Mouse (Mus musculus): ENCODE data around the gene Cryaa. TPM values are rescaled to one million over a fixed set of nuclear protein-coding genes. Genes with fewer than 3 reads are reported as not detected.

Gene Cryaa
- polyA plus RNA-seq (2011; ENCODE audit: insufficient read depth, insufficient read length, low replicate concordance, missing spikeins): not detected in 2 replicates

DNA sequence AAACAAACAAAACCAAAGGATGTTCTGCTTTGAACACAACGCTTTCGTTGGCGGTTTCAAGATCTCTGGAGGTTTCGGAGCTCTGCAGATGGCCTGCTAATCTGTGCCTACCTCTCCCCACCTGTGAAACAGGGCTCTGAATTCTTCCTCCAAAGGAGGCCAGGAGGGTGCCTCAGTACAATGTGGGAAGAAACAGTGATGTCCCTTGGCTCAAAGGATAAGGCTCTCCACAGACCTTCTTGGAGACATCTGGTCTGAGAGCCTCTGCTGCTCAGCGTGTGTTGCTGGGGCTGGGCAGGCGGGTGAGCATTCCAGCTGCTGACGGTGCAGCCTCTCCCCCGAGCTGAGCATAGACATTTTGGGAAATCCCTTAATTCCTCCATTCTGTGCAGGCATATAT, at the start of gene Cryaa:
TSS of gene Cryaa (plus strand) at position 301 of the 400 bp plus-strand sequence.
- TF ChIP-seq POLR2A (IDR thresholded peaks at IDR 0.05; ENCODE audit: borderline replicate concordance, control insufficient read depth, low read depth, low read length): no peak
- 74% methylated on average over 8 of the region's 8 CpGs for WGBS
- no peak within 1 kb of the TSS for H3K27ac ChIP-seq (ENCODE audit: control insufficient read depth, insufficient read depth, low read depth, low read length, poor library complexity)
- no peak within 1 kb of the TSS for H3K4me3 ChIP-seq (replicated peaks; ENCODE audit: control insufficient read depth, low read depth, low read length)
- H3K4me1 ChIP-seq (ENCODE audit: control insufficient read depth, insufficient read depth, low read length): no peaks in the 10 kb centered on the region

DNA sequence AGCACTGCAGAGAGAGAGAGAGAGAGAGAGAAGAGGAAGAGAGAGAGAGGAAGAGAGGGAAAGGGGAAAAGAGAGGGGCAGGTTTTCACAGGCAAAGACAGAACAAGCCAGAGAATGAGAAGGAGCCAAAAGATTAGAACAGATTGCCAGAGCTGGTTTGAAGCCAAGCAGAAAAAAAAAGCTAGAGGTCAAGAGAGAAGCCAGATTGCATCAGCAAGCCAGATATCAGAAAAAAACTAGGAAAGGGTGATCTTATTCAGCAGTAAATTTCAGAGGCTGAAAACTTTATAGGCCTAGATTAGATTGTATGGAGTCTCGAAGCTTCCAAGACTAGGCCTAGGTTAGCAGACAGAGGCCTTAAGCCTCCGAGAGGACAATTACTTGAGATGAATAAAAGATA, 49.6 kb upstream of the Cryaa start:
- Histone ChIP-seq H3K4me1 (ENCODE audit: control insufficient read depth, insufficient read depth, low read length) (no peaks in the 10 kb centered on the region; the same call in 1 of the 2 replicates), H3K4me3 (replicated peaks; ENCODE audit: control insufficient read depth, low read depth, low read length) (no peak overlapping the region), H3K27ac (ENCODE audit: control insufficient read depth, insufficient read depth, low read depth, low read length, poor library complexity) (no peak overlapping the region)
- TF ChIP-seq POLR2A (IDR thresholded peaks at IDR 0.05; ENCODE audit: borderline replicate concordance, control insufficient read depth, low read depth, low read length): no peak
- TF ChIP-seq CTCF (IDR thresholded peaks at IDR 0.05; ENCODE audit: control insufficient read depth, insufficient read depth, low read length): no peak
- 77% methylated on average over 2 of the region's 2 CpGs for WGBS

DNA sequence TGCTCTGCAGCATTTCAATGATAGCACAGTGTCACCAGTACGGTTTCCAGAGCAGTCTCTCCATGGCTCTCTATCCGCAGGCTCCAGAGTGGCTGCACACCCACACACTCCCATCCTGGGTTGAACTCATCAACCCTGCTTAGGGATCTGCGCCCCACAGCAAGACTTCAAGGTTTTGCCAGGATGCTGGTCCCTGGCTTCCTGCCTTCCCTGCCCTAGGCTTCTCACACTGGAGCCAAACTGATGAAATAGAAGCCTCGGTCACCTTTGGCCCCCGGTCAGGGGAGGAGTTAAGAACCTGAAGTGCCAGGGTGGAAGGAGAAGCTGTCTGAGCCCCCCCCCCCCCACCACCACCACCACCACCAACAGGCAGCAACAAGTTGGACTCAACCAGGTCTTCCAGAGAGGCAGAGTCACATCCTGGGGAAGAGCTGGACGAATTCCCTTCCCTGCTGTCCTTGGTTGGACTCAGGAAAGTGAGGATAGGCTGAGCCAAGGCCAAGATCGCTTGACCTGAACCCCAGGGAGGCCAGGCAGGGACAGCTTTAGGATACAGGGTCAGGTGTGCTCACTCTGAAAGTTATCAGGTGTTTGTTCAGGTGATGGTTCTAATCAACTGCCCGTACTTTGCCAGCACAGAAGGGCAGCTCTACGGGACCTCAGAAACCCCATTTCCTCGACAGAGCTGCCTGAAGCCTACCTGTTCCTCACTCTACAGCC, 46.4 kb upstream of the Cryaa start:
- Histone ChIP-seq H3K4me3 (replicated peaks; ENCODE audit: control insufficient read depth, low read depth, low read length) (no peak overlapping the region), H3K4me1 (ENCODE audit: control insufficient read depth, insufficient read depth, low read length) (no peaks in the 10 kb centered on the region; the same call in 1 of the 2 replicates), H3K27ac (ENCODE audit: control insufficient read depth, insufficient read depth, low read depth, low read length, poor library complexity) (no peak overlapping the region)
- no peak for TF ChIP-seq POLR2A (IDR thresholded peaks at IDR 0.05; ENCODE audit: borderline replicate concordance, control insufficient read depth, low read depth, low read length)
- TF ChIP-seq CTCF (IDR thresholded peaks at IDR 0.05; ENCODE audit: control insufficient read depth, insufficient read depth, low read length): no peak
- 75% methylated on average over 10 of the region's 10 CpGs for WGBS

GRCm38 (mm10) chr17:31633007-31633406, 44.6 kb upstream of the Cryaa start:
- WGBS: 87% methylated on average over 6 of the region's 6 CpGs
- H3K27ac ChIP-seq (ENCODE audit: control insufficient read depth, insufficient read depth, low read depth, low read length, poor library complexity): no peak overlapping the region
- peaks cover 2% of the 10 kb centered on the region for H3K4me1 ChIP-seq (ENCODE audit: control insufficient read depth, insufficient read depth, low read length)
- no peak for TF ChIP-seq POLR2A (IDR thresholded peaks at IDR 0.05; ENCODE audit: borderline replicate concordance, control insufficient read depth, low read depth, low read length)
- TF ChIP-seq CTCF (IDR thresholded peaks at IDR 0.05; ENCODE audit: control insufficient read depth, insufficient read depth, low read length): no peak
- H3K4me3 ChIP-seq (replicated peaks; ENCODE audit: control insufficient read depth, low read depth, low read length): no peak overlapping the region

GRCm38 (mm10) chr17:31634896-31635295, 42.7 kb upstream of the Cryaa start:
- Histone ChIP-seq H3K4me3 (replicated peaks; ENCODE audit: control insufficient read depth, low read depth, low read length) (no peak overlapping the region), H3K27ac (ENCODE audit: control insufficient read depth, insufficient read depth, low read depth, low read length, poor library complexity) (no peak overlapping the region), H3K4me1 (ENCODE audit: control insufficient read depth, insufficient read depth, low read length) (peaks cover 2% of the 10 kb centered on the region)
- TF ChIP-seq CTCF (IDR thresholded peaks at IDR 0.05; ENCODE audit: control insufficient read depth, insufficient read depth, low read length): no peak
- TF ChIP-seq POLR2A (IDR thresholded peaks at IDR 0.05; ENCODE audit: borderline replicate concordance, control insufficient read depth, low read depth, low read length): no peak
- 65% methylated on average over 5 of the region's 5 CpGs for WGBS

GRCm38 (mm10) chr17:31635781-31636180, 41.8 kb upstream of the Cryaa start:
- TF ChIP-seq POLR2A (IDR thresholded peaks at IDR 0.05; ENCODE audit: borderline replicate concordance, control insufficient read depth, low read depth, low read length): no peak
- TF ChIP-seq CTCF (IDR thresholded peaks at IDR 0.05; ENCODE audit: control insufficient read depth, insufficient read depth, low read length): no peak
- no peak overlapping the region for H3K4me3 ChIP-seq (replicated peaks; ENCODE audit: control insufficient read depth, low read depth, low read length)
- peaks cover 2% of the 10 kb centered on the region for H3K4me1 ChIP-seq (ENCODE audit: control insufficient read depth, insufficient read depth, low read length)
- H3K27ac ChIP-seq (ENCODE audit: control insufficient read depth, insufficient read depth, low read depth, low read length, poor library complexity): no peak overlapping the region
- 78% methylated on average over 11 of the region's 11 CpGs for WGBS

DNA sequence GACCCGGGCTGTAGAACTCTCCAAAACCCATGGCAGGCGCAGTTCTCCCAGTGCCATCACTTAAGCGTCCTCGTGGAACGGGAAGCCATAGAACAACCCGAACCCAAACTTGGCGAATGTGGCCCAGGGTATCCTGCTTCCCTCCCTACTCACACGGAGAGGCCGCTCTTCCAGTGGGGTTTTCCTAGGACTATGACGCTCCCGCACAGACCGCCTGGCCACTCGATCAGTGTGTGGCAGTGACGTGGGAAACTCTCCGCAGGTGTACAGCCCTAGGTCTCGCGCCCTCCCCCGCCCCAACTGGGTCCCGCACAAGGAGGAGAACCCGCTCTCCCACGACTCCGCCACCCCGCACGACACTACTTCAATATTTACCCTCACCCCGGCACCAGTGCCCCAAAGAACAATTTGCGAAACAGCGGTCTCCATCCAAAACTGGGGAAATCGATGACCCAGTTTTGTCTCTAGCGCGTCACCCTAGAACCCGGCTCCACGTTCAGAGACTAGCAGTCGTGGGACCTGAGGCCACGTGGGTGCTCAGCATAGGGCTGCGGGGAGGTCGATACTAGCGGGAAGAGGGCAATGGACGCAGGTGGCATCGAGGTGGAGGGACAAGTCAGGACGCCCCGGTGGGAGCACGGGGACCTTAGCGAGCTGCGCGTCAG, 41.2 kb upstream of the Cryaa start:
- Histone ChIP-seq H3K4me1 (ENCODE audit: control insufficient read depth, insufficient read depth, low read length) (peaks cover 2% of the 10 kb centered on the region), H3K27ac (ENCODE audit: control insufficient read depth, insufficient read depth, low read depth, low read length, poor library complexity) (no peak overlapping the region), H3K4me3 (replicated peaks; ENCODE audit: control insufficient read depth, low read depth, low read length) (no peak overlapping the region)
- TF ChIP-seq POLR2A (IDR thresholded peaks at IDR 0.05; ENCODE audit: borderline replicate concordance, control insufficient read depth, low read depth, low read length): no peak
- TF ChIP-seq CTCF (IDR thresholded peaks at IDR 0.05; ENCODE audit: control insufficient read depth, insufficient read depth, low read length): no peak
- 16% methylated on average over 45 of the region's 45 CpGs for WGBS

- no peak within 1 kb of the TSS for H3K4me3 ChIP-seq (replicated peaks; ENCODE audit: control insufficient read depth, low read depth, low read length)
- no peak for TF ChIP-seq CTCF (IDR thresholded peaks at IDR 0.05; ENCODE audit: control insufficient read depth, insufficient read depth, low read length)
- peak; percentile 20; the same call in 1 of the 2 replicates for TF ChIP-seq POLR2A (IDR thresholded peaks at IDR 0.05; ENCODE audit: borderline replicate concordance, control insufficient read depth, low read depth, low read length)
- peaks cover 2% of the 10 kb centered on the region for H3K4me1 ChIP-seq (ENCODE audit: control insufficient read depth, insufficient read depth, low read length)
- no peak within 1 kb of the TSS for H3K27ac ChIP-seq (ENCODE audit: control insufficient read depth, insufficient read depth, low read depth, low read length, poor library complexity)
- 6% methylated on average over 61 of the region's 61 CpGs for WGBS
Measured at GRCm38 (mm10) chr17:31636942-31637811, 40.4 kb upstream of the Cryaa start, which contains the start of gene Cbs. TSS of gene Cbs (minus strand) at chr17:31637238.

Data from bone marrow, adult 2 months (tissue).